Mouse (Mus musculus): Measurements from ENCODE around the gene Rasgrp3.
"Not testable (repeated sequence)": the region's sequence is repeated elsewhere in the genome, so short reads cannot be mapped to it uniquely, and the experiment has no call there.

Rasgrp3 gene

DNA sequence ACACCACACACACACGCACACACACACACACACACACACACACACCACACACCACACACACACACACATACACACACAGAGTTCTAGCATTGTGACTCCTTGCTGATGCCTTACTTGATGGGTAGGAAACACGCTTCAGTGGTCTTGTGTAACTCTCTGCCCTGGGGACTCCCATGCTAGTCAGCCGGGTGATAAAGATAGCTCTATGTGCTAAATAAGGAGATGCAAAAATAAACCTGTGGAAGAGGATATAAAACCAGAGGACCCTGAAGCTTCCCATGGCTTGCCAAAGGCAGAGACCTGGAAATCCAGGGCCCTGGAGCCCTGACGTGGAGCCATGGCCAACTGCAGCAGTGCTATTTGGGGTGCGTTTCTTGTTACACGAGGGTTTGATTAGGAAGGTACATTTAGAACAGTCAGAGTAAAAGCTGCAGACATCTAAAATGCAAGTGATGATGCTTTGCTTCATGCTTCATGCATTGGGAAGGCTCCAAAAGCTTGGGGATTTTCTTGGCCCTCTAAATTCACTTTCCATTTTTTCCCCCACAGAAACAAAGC, 7.4 kb downstream of the Rasgrp3 start:
- no peak for TF ChIP-seq CTCF (conservative IDR thresholded peaks at IDR 0.05; ENCODE audit: low read length)
- TF ChIP-seq POU5F1 (IDR thresholded peaks at IDR 0.05; ENCODE audit: borderline replicate concordance, low read length): no peak
- TF ChIP-seq NANOG (IDR thresholded peaks at IDR 0.05; ENCODE audit: borderline replicate concordance, low read length): no peak
- H3K27me3 ChIP-seq (ENCODE audit: insufficient read depth, low read length): no peaks in the 10 kb centered on the region
- no peaks in the 10 kb centered on the region for H3K9me3 ChIP-seq (ENCODE audit: low read length)
- H3K4me3 ChIP-seq (replicated peaks; ENCODE audit: low read length): no peak overlapping the region
- H3K4me1 ChIP-seq (replicated peaks; ENCODE audit: low read depth, low read length): peaks cover 5% of the 10 kb centered on the region; the same call in 1 of the 2 replicates
- H3K36me3 ChIP-seq (ENCODE audit: insufficient read depth, low read length): no peaks in the 10 kb centered on the region

DNA sequence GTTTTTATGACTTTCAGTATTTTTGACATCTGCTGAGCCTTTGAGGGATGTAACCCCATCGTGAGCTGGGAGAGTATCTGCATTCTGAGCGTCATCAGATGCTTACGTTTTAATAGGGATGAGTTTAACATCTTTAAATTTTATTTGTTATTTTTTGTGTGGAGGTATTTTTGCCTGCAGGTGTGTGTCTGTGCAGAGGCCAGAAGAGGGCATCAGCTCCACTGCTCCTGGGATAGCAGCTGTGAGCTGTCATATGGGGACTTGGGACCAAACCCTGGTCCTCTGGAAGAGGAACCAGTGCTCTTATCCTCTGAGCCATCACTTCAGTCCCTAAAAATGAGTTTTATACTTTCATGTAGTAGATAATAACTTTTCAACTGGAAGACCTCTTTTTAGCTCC, 12.6 kb downstream of the Rasgrp3 start:
- Histone ChIP-seq H3K9me3 (ENCODE audit: low read length) (no peaks in the 10 kb centered on the region), H3K36me3 (ENCODE audit: insufficient read depth, low read length) (no peaks in the 10 kb centered on the region), H3K27me3 (ENCODE audit: insufficient read depth, low read length) (no peaks in the 10 kb centered on the region), H3K4me3 (replicated peaks; ENCODE audit: low read length) (no peak overlapping the region), H3K4me1 (replicated peaks; ENCODE audit: low read depth, low read length) (peaks cover 9% of the 10 kb centered on the region)
- TF ChIP-seq POU5F1 (IDR thresholded peaks at IDR 0.05; ENCODE audit: borderline replicate concordance, low read length) (no peak), CTCF (conservative IDR thresholded peaks at IDR 0.05; ENCODE audit: low read length) (no peak), NANOG (IDR thresholded peaks at IDR 0.05; ENCODE audit: borderline replicate concordance, low read length) (no peak)

DNA sequence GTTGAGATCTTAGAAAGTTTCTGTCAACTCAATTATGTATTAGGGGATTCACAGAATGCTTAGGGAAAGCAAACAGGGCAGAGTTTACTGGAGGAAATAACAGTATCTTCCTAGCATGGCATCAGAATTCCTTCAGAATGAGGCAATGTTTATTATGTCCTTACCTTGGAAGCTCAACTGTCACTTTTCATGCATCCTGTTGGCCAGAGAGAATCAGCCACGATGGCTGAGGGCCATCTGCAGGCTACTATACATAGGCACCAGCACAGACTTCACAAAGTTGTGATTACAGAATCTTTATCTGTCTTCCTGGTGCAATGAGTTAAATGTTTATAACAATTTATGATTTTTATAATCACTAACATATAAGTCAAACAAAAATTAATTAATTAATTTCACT, 13.3 kb downstream of the Rasgrp3 start:
- Histone ChIP-seq H3K36me3 (ENCODE audit: insufficient read depth, low read length) (no peaks in the 10 kb centered on the region), H3K27me3 (ENCODE audit: insufficient read depth, low read length) (no peaks in the 10 kb centered on the region), H3K4me3 (replicated peaks; ENCODE audit: low read length) (no peak overlapping the region), H3K4me1 (replicated peaks; ENCODE audit: low read depth, low read length) (peaks cover 15% of the 10 kb centered on the region), H3K9me3 (ENCODE audit: low read length) (no peaks in the 10 kb centered on the region)
- TF ChIP-seq POU5F1 (IDR thresholded peaks at IDR 0.05; ENCODE audit: borderline replicate concordance, low read length) (no peak), CTCF (conservative IDR thresholded peaks at IDR 0.05; ENCODE audit: low read length) (no peak), NANOG (IDR thresholded peaks at IDR 0.05; ENCODE audit: borderline replicate concordance, low read length) (no peak)

DNA sequence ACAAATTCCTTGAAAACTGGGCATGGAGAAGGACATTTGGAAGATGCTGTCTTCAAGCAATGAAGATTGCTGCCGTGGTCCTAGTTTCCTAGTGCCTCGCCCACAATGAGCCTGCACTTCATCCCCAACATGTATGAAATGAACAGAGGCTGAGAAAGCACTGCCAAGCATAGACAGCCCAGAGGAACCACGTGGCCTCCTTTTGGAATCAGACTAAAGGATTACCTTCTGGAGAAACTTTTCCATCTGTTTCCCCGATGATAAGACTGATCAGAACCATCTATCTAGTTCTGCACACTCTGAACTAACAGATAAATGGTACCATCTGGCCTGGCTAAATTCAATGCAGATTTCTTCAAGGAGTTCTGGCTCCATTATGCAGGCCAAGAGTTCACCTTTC, 16.6 kb downstream of the Rasgrp3 start:
- TF ChIP-seq POU5F1 (IDR thresholded peaks at IDR 0.05; ENCODE audit: borderline replicate concordance, low read length) (no peak), CTCF (conservative IDR thresholded peaks at IDR 0.05; ENCODE audit: low read length) (no peak), NANOG (IDR thresholded peaks at IDR 0.05; ENCODE audit: borderline replicate concordance, low read length) (no peak)
- no peaks in the 10 kb centered on the region for H3K9me3 ChIP-seq (ENCODE audit: low read length)
- H3K36me3 ChIP-seq (ENCODE audit: insufficient read depth, low read length): no peaks in the 10 kb centered on the region
- no peaks in the 10 kb centered on the region for H3K27me3 ChIP-seq (ENCODE audit: insufficient read depth, low read length)
- H3K4me3 ChIP-seq (replicated peaks; ENCODE audit: low read length): no peak overlapping the region
- peaks cover 21% of the 10 kb centered on the region for H3K4me1 ChIP-seq (replicated peaks; ENCODE audit: low read depth, low read length)

DNA sequence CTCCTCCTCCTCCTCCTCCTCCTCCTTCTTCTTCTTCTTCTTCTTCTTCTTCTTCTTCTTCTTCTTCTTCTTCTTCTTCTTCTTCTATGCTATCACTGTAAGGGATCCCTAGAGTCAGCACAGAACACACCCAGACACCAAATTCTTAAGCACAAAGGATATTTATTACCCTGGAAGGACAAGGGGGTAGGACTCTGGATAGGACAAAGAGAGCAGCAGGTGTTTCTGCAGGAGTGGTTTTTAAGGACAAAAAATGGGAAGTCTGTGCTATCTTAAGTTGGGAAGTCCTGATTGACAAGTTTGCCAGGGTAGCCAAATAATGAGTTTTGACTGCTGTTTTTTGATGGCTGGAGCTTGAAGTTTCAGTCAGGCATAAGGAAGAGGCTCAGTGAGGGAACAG, 17.9 kb downstream of the Rasgrp3 start:
- TF ChIP-seq CTCF (conservative IDR thresholded peaks at IDR 0.05; ENCODE audit: low read length) (no peak), POU5F1 (IDR thresholded peaks at IDR 0.05; ENCODE audit: borderline replicate concordance, low read length) (no peak), NANOG (IDR thresholded peaks at IDR 0.05; ENCODE audit: borderline replicate concordance, low read length) (no peak)
- H3K4me3 ChIP-seq (replicated peaks; ENCODE audit: low read length): no peak overlapping the region
- H3K36me3 ChIP-seq (ENCODE audit: insufficient read depth, low read length): no peaks in the 10 kb centered on the region

DNA sequence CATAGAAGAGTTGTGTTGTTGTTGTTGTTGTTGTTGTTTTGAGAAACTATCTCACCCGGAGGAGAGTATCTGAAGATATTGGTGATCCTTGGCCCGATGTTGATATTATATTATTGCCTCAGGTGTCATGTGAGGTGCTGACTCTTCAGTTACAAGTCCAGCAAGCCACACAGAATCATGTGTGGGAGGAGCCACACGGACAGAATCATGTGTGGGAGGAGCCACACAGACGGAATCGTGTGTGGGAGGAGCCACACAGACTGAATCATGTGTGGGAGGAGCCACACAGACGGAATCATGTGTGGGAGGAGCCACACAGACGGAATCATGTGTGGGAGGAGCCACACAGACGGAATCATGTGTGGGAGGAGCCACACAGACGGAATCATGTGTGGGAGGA, 20.4 kb downstream of the Rasgrp3 start:
- H3K27me3 ChIP-seq (ENCODE audit: insufficient read depth, low read length); H3K4me3 ChIP-seq (replicated peaks; ENCODE audit: low read length); H3K36me3 ChIP-seq (ENCODE audit: insufficient read depth, low read length): not testable (repeated sequence)
- peaks cover 13% of the 10 kb centered on the region for H3K9me3 ChIP-seq (ENCODE audit: low read length)
- peaks cover 21% of the 10 kb centered on the region for H3K4me1 ChIP-seq (replicated peaks; ENCODE audit: low read depth, low read length)

More for the DNA sequence above, 17.9 kb downstream of the Rasgrp3 start:
- Histone ChIP-seq H3K4me1 (replicated peaks; ENCODE audit: low read depth, low read length) (peaks cover 21% of the 10 kb centered on the region), H3K9me3 (ENCODE audit: low read length) (no peaks in the 10 kb centered on the region), H3K27me3 (ENCODE audit: insufficient read depth, low read length) (no peaks in the 10 kb centered on the region)

DNA sequence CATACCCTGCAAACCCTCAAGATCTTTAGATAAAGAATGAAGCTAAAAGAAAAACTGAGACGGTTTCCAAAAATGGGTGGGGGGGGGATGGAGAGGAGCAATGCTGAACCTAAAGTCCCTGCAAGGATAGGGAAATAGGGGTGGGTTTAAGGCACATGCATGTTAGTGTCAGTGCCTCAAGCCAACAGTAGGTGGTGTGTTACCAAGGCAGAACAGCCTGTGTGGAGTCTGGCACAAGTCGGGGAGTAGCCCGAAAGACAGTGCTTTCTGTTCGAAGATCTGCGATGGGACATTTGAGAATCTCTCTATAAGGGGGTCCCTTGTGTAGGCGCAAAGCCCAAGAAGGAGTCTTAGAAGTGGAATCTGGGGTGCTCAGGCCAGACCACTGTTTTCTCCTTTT, 24.9 kb downstream of the Rasgrp3 start:
- Histone ChIP-seq H3K36me3 (ENCODE audit: insufficient read depth, low read length) (no peaks in the 10 kb centered on the region), H3K4me1 (replicated peaks; ENCODE audit: low read depth, low read length) (peaks cover 14% of the 10 kb centered on the region), H3K27me3 (ENCODE audit: insufficient read depth, low read length) (no peaks in the 10 kb centered on the region), H3K4me3 (replicated peaks; ENCODE audit: low read length) (no peak overlapping the region), H3K9me3 (ENCODE audit: low read length) (peaks cover 13% of the 10 kb centered on the region)
- TF ChIP-seq CTCF (conservative IDR thresholded peaks at IDR 0.05; ENCODE audit: low read length): no peak
- no peak for TF ChIP-seq NANOG (IDR thresholded peaks at IDR 0.05; ENCODE audit: borderline replicate concordance, low read length)
- no peak for TF ChIP-seq POU5F1 (IDR thresholded peaks at IDR 0.05; ENCODE audit: borderline replicate concordance, low read length)

DNA sequence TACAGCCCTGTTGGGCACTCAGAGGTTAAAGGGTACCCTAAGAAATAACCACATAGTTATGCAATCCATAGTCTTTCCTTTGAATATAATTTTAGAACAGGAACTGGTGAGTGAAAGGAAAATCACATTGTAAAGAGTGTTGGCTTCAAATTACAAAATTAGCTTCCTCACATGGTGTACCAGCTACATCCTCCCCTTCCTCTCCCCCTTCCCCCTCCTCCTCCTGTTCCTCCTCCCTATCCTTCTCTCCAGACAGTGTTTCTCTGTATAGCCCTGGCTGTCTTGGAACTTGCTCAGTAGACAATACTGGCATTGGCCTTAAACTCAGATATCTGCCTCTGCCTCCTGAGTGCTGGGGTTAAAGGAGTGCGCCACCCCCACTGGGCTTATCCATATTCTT, 26.1 kb downstream of the Rasgrp3 start:
- Histone ChIP-seq H3K9me3 (ENCODE audit: low read length) (peaks cover 13% of the 10 kb centered on the region), H3K27me3 (ENCODE audit: insufficient read depth, low read length) (no peaks in the 10 kb centered on the region), H3K36me3 (ENCODE audit: insufficient read depth, low read length) (no peaks in the 10 kb centered on the region), H3K4me1 (replicated peaks; ENCODE audit: low read depth, low read length) (peaks cover 14% of the 10 kb centered on the region), H3K4me3 (replicated peaks; ENCODE audit: low read length) (no peak overlapping the region)
- TF ChIP-seq CTCF (conservative IDR thresholded peaks at IDR 0.05; ENCODE audit: low read length) (no peak), NANOG (IDR thresholded peaks at IDR 0.05; ENCODE audit: borderline replicate concordance, low read length) (no peak)

DNA sequence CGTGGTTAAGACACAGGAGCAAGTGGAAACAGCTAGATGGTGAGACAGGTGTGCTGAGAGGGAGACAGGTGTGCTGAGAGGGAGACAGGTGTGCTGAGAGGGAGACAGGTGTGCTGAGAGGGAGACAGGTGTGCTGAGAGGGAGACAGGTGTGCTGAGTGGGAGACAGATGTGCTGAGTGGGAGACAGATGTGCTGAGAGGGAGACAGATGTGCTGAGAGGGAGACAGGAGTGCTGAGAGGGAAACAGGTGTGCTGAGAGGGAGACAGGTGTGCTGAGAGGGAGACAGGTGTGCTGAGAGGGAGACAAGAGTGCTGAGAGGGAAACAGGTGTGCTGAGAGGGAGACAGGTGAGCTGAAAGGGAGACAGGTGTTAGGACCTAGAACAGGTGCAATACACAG, 27.5 kb downstream of the Rasgrp3 start:
- not testable (repeated sequence) for H3K4me3 ChIP-seq (replicated peaks; ENCODE audit: low read length)
- Histone ChIP-seq H3K9me3 (ENCODE audit: low read length) (peaks cover 13% of the 10 kb centered on the region), H3K4me1 (replicated peaks; ENCODE audit: low read depth, low read length) (peaks cover 14% of the 10 kb centered on the region)

More for the DNA sequence above, 27.5 kb downstream of the Rasgrp3 start:
- H3K27me3 ChIP-seq (ENCODE audit: insufficient read depth, low read length); H3K36me3 ChIP-seq (ENCODE audit: insufficient read depth, low read length): not testable (repeated sequence)
